Mouse (Mus musculus): Measurements from ENCODE around the gene Abhd17c. TPM values are rescaled to one million over a fixed set of nuclear protein-coding genes. Genes with fewer than 3 reads are reported as not detected.
A peak's percentile ranks its signal among the peaks of the same experiment; 100 is the strongest.
"Not testable (repeated sequence)": the region's sequence is repeated elsewhere in the genome, so short reads cannot be mapped to it uniquely, and the experiment has no call there.

Gene Abhd17c
- total RNA-seq, 2 experiments from 2014 or later, result 30.3 to 31.4 TPM

DNA sequence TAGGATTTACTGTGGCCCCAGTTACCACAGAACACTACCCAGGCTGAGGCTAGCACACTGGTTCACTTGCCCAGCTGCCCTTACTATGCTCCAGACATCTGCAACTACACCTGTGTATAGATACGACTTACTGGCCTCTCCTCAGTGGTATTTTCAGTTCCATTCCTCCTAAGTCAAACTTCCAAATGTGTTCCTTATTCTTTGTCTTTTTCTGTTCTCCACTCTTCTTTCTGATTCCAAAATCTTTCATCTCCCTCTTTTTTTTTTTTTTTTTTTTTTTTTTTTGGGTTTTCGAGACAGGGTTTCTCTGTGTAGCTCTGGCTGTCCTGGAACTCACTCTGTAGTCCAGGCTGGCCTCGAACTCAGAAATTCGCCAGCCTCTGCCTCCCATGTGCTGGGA is 28.0 kb downstream of the Abhd17c start:
- DNase-seq; intact Hi-C loops (cut with DNase I): not testable (repeated sequence)

DNA sequence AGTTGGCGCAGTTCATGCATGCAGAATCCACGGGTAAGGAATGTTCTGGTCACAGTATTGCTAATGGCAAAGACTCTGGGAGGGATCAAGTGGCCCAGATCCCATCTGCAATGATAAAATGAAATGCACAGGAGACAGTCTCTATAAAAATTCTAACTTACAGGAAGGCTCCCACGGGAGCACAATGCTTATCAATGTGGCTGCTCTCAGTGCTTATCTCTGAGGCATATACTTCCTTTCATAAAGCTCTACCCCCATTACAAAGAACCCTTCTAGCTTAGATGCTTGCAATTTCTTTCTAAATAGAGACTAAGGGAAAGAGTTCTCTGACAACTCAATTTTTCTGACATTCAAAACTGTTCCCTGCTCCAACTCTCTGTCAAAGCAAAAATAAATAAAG is 29.9 kb downstream of the Abhd17c start:
- DNase-seq, result no peak
- intact Hi-C loops (cut with DNase I), result no loop called here

DNA sequence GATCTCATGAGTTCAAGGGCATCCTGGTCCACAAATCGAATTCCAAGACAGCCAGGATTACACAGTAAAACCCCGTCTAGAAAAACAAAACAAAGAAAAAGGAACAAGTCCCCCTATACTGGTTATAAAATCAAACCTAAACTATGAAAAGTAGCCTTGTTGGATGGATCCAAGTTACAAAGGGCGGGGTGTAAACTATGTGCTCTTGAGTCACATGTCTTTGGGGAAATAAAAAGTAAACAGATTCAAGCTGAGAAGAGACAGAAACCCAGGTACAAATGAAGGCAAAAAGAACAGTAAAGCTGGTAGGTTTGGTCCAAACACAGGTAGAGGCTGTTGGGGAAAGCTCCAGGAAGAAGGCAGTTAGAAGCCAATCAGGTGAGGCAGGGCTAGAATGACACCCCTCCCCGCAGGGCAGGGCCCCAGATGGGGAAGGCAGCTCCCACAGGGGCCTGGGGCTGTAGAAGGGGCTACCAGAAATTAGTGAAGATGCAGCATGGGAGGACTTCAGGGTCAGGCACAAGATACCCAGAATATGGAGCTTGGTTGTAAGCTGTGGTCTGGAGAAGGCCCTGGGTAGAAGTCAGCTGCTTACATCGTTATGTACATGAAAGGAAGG is 31.4 kb downstream of the Abhd17c start:
- DNase-seq, result no peak
- intact Hi-C loops (cut with DNase I), result no loop called here

DNA sequence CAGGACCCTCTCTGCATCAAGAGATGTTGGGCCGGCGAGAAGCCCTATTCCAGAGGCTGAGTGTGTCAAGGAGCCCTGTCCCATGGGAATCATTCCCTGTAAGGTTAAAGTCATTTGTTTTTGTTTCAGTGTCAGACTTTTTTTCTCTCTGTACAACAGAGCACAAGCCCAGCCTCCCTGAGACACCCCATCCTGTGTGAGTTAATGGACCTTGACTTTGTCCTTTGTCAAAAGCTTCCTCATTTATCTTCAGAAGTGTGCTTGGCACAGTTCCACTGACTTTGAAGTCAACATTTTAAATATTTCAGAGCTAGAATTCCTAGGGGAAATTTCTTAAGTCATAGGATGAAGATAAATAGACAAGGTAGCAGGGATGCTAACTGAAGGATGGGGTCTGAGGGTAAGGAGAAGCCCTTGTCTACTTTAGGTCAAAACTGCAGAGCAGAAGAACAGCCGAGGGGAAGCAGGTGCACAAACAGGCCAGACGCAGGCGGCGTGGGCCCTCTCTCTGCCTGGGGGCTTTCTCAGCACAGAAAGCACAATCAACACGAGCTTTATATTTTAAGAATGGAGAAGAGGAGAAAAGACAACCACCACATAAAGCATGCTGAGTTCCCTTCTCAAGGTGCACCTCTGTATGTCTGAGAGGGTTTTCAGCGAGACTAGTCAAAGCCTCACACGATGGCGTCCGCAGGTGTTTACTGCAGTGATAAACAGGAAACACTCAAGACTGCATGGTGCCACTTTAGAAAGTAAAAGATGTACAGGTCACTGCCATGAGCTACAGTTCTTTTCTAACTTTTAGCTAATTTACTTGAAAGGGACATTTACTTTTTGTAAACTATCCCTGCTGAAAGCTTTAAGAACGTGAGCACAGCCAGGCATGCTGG is 32.2 kb downstream of the Abhd17c start:
- DNase-seq, result no peak
- intact Hi-C loops (cut with DNase I), result loop anchor here (5.0 kb wide), 1 partner anchor 33 kb away; the partner anchor contains the start of gene Abhd17c

DNA sequence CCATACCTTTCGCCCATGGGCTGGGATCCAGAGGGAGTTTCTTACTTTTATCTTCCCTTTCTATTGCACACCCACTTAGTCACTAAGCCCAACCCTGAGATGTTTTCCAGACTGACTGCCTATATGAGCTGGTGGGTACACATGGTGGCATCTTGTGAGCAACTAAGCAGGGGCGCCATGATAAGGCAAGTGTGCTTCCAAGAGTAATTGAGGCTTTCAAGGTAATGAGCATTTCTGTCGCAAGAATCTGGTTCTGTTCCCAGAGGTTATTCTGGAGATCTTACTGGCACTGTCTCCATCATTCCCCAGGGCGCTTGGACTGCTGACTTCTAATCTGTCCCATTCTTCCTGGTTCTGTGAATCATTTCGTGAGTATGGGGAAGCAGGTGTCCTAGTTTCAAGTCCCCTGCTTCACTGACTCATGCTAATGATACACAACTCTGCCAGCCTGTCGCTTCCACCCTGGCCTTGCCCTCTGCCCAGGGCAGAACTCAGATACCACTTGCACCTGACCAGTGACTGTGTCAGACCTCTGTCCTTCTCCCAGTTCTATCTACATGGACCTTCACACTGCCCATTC is 34.1 kb downstream of the Abhd17c start:
- no peak for DNase-seq

DNA sequence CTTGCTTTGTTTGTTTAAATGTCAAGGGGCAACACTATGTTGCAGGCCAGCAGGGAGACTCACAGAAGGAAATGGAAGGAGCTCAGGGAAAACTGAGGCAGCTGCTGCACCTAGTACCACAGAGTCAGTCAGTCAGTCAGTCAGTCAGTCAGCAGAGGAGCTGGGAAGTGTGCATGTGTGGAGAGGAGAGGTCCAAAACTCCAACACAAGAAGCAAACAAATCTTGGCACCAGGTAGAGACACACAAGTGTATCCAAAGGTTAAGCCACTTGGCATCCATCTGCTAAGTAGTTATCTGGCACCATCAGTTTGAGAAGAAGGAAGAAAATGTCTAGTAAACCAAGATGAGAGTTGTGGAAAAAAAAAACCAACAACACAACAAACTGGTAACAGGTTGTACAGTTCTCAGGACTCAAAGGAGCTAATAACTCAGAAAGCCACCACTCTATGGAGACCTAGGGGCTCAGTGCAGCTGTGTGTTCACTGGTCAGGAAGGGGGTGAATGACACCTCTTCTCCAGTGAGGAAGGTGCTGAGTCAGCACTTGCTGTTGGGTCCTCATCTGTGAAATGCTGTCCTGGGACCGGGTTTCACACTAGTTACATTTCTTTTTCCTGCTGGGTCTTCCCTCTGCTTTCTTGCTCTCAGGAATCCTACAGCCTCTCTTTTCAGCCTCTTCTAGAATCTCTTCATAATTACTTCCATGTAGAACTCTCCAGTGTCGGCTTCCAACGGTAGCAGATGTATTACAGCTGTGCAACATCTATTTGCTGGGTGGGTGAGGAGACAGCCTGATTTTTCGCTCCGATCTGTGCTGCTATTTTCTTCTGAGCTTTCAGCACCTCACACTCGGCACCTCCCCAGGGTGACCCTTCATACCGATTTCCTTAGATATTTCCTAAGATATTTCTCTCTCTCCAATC is 34.8 kb downstream of the Abhd17c start:
- intact Hi-C loops (cut with DNase I), result loop anchor here (5.0 kb wide), 1 partner anchor 35 kb away; the partner anchor contains the start of gene Abhd17c
- peak; percentile 25 to 32 for DNase-seq

More for the DNA sequence above, 34.1 kb downstream of the Abhd17c start:
- intact Hi-C loops (cut with DNase I), result loop anchor here (5.0 kb wide), 1 partner anchor 35 kb away; the partner anchor contains the start of gene Abhd17c

DNA sequence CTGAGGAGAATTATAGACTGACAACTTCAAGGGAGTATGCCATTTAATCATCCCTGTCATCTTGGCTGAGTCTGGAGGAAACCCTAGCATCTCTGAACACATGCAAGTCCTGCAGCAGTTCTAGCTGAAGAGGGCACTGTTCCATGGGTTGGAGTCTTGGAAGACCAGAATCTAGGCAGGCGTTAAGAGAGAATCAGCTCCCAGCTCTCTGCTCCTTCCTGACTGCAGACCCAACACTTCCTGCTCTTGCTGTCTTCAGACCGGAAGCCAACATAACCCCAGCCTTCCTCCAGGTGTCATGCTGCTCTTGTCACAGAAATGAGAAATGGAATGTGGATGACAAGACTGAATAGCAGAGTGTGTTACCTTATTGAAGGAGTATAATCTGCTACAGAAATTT is 36.3 kb downstream of the Abhd17c start:
- no peak for DNase-seq
- intact Hi-C loops (cut with DNase I), result loop anchor here (5.0 kb wide), 1 partner anchor 37 kb away; the partner anchor contains the start of gene Abhd17c

DNA sequence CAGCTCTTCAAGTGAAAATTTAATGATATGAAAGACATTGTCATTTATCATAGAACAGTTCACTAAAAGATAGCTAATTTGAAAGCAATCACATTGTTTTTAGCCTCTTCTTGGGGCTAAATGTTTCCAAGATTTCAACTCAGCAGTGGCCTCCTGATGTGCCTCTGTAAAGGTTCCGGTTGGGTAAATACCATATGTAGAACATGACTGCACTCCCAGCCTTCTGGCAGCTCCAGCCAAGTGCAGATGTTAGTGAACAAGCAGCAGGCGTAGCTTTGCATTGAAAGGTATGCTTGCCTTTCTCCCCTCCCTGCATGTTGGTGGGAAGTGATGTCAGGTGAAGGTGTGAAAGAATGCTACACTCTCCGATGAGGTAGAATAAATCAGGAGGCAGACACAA is 36.9 kb downstream of the Abhd17c start:
- no peak for DNase-seq
- intact Hi-C loops (cut with DNase I), result loop anchor here (5.0 kb wide), 1 partner anchor 38 kb away; the partner anchor contains the start of gene Abhd17c

DNA sequence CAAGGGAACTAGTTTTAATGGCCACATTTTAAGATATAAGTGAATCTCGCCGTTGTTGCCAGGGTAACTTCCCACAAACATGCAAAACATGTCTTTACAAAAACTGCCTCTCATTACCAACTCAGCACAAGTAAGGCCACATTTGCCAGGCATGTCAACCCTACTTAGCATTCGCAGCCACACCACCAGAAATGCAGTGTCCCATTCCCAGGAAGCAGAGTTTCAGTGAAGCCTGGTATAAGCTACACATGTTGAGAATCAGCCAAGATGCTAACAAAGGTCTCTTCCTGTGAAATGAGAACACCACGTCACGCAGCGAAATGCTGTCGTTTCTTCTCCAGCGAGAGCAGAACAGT is 38.7 kb downstream of the Abhd17c start:
- intact Hi-C loops (cut with DNase I), result no loop called here
- no peak for DNase-seq

DNA sequence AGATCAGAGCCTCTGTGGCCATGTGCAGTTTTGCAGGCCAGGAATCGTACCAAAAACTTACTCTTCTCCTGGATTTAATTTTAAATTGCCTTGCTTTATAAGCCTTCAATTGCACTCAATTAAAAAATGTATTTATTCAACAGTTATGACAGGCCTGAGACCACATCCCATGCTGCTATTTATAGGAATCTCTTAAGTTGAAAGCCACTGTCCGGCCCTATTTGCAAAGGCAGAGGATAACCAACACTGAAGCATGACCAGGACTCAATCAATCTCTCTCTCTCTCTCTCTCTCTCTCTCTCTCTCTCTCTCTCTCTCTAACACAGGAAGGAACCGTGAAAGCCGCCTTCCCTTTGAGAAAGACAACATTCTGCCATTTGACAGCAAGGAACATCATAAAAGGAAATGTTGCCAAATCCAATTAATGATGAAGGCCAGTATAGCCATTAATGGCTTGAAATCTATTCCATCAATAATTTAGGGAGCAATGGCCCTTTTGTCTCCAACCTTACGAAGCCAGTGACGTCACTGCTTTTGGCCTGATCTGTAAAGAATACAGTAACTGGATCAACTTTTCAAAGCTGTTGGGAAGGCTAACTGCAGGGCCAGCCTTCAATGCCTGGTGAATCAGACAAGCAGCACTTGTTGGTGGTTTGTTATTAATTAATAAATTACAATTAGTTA is 39.2 kb downstream of the Abhd17c start:
- intact Hi-C loops (cut with DNase I), result no loop called here
- DNase-seq, result no peak

DNA sequence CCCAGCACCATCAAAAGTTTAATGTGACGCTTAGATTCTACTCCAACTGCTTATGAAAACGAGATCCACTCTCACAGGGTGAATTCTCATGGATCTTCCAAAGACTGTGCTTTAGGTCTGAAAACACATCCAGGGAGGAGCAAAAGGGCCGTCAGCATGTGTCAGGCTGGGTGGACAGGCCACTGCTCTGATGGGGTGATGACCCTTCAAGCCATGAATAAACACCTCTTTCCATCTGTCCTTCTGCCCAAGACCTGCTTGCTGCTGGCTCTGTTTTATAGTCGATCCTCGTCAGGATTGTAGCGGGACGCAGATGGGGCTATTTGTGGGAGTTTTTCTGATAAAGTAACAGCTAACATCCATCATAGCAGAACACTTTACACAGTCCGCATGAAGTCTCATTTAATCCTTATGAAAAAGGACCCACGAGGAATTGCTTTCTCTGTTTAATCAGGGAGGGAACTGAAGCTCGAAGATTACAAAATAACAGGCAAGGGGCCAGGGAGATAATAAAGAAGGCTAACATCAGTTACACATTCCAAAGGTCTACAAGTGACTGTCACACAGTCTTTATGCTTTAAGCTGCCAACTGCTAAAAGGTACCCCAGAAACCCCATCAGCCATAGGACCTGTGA is 39.9 kb downstream of the Abhd17c start:
- DNase-seq, result no peak
- intact Hi-C loops (cut with DNase I), result no loop called here

DNA sequence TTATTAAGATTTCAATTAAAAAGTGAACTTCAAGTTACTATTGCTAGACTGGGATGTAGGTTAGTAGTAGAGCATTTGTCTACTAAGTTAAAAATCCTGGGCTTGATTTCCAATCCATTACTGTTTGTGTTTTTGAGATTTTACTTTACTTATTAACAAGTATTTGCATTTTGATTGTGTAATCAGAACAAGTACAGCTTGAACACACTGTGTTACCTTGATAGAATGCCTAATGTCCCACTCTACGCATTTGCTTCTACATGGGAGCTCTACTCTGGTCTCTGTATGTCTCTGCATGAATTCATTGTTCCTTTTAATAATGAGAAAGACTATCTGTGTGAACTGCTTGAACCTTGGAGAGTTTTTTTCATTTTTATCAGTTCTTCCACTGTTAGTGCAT is 44.8 kb downstream of the Abhd17c start:
- intact Hi-C loops (cut with DNase I), result no loop called here
- no peak for DNase-seq

DNA sequence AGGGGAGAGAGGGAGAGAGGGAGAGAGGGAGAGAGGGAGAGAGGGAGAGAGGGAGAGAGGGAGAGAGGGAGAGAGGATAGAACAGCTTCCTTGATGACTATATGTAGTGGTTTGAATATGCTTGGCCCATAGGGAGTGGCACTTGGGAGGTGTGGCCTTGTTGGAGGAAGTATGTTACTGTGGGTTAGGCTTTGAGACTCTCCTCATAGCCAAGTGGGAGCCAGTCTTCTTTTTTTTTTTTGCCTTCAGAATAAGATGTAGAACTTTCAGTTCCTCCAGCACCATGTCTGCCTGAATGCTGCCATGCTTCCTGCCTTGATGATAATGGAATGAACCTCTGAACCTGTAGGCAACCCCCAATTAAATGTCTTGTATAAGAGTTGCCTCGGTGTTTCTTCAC is 49.1 kb downstream of the Abhd17c start:
- intact Hi-C loops (cut with DNase I), result no loop called here
- DNase-seq, result no peak

DNA sequence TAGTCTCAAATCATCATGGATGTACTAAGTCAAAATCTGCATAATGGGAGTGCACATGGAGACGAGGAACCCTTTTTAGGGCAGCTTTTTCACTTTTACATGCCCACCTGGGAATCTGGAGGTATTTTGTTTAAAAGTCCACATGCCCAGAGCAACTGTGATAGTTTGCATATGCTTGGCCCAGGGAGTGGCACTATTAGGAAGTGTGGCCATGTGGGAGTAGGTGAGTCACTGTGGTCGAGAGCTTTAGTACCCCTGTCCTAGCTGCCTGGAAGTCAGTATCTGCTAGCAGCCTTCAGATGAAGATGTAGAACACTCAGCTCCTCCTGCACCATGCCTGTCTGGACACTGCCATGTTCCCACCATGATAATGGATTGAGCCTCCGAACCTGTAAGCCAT is 51.0 kb downstream of the Abhd17c start:
- DNase-seq, result no peak
- intact Hi-C loops (cut with DNase I), result no loop called here

DNA sequence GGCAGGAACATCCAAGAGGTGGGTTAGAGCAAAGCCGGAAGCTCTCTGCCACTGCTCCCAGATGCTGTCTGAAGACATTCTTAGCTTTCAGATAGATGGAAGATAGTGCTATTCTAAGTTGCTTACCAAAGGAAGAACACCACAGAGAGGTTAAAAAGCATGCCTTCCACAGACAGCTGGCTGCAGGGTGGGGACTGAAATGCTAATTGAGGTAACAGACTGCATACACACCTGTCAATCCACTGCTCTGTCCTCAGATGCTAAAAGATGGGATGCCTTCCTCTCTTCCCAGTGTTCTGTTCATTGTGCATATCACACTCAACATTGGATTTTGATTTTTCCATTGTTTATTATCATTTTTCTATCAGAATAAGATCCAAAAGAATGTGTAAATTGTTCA is 53.6 kb downstream of the Abhd17c start:
- DNase-seq, result no peak
- intact Hi-C loops (cut with DNase I), result no loop called here

DNA sequence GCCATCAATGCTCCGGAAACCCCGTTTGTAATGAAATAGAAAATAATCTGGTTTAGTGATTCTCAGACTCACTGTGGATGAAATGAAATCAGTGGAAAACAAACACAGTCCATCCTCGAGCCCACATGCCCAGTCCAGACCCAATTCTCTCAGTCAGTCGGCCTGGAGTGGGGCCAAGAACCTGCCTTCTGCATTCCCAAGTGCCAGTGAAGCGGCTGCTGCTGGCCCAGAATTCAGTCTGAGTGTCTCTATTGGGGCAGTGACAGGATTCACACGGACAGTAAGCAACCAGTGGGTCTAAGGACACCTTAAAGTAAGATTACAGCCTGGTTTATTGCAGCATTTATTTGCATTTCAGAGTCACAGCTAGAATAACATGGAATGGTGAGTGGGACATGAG is 55.2 kb downstream of the Abhd17c start:
- intact Hi-C loops (cut with DNase I), result no loop called here
- peak; percentile 41 to 67 for DNase-seq

DNA sequence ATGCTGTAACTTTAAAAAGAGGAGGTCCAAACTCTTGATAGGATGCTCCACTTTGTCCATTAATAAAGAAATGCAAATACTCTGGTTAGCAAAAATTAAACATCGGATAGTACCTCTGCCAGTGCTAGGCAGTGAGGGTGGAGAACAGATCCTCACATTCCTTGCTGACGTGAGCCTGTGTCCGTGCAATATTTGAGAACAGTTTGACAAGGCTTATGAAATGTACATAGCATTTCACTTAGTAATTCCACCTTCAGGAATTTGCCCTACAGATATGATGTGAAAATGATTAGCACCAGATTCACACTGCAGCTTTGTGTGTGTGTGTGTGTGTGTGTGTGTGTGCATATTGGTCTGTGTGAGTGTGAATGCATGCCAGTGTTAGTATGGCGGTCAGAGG is 60.9 kb downstream of the Abhd17c start:
- no peak for DNase-seq
- intact Hi-C loops (cut with DNase I), result no loop called here

DNA sequence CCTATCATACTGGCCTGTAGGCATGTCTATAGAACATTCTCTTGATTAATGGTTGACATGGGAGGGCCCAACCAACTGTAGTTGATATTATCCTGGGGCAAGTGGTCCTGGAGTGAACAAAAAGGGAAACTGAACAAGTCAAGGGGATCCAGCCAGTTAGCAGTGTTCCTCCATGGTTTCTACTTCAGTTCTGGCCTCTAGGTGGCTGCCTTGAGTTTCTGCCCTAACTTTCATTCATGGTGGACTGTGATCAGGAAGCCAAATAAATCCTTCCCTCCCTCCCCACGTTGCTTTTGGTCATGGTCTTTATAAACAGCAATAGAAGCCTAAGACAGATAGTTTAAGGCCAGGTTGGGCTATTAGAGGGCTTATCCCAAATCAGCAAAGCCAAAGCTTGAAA is 61.9 kb downstream of the Abhd17c start:
- no peak for DNase-seq
- intact Hi-C loops (cut with DNase I), result loop anchor here (1.0 kb wide), 1 partner anchor 183 kb away; no protein-coding TSS in a partner anchor

DNA sequence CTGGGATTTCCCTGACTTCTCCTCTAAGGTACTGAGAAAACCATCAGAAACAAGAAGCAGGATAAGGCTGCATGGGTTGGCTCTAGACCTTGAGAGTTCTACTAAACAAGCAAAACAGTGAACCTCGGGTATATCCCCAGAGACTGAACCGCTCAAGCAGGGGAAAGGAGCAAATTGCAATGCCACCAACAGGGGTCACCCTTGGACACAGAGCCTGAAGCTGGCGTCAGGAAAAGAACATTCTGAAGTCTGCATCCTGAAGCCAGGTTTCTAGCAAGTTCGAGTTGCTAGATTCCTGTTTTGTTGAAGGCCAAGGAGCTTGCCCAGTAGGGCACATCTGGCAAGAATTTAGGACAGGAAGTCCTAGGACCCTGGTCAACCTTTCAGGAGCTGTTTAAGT is 62.7 kb downstream of the Abhd17c start:
- DNase-seq, result peak; percentile 76 to 86
- intact Hi-C loops (cut with DNase I), result loop anchor here (1.0 kb wide), 1 partner anchor 183 kb away; no protein-coding TSS in a partner anchor

Data from heart, postnatal 14 days (tissue).